Mouse (Mus musculus) left cerebral cortex, postnatal 25 days (tissue): ENCODE results near the gene Fam102a. TPM values are rescaled to one million over a fixed set of nuclear protein-coding genes. Genes with fewer than 3 reads are reported as not detected.
A peak's percentile ranks its signal among the peaks of the same experiment; 100 is the strongest.

Experiments
- DNase-seq, 2 experiments: peaks; one replicate each; pipeline ENCODE4 v3.0.0; 2022; ENCODE audit warnings: low spot score in 2 of 2, mixed read lengths in 1 of 2
- intact Hi-C: fragments of 180-260 bp; cut with DNase I; formaldehyde crosslinking; loops from one replicate; pipeline ENCODE4 v1.15.1; 2025
- total RNA-seq, 2 experiments: library from RNA; stranded (reverse); gene quantifications; 2 replicates each; pipeline ENCODE4 v1.2.3; 2021

Fam102a gene
- total RNA-seq, 2 experiments from 2014 or later = 52.2 to 57.8 TPM

DNA sequence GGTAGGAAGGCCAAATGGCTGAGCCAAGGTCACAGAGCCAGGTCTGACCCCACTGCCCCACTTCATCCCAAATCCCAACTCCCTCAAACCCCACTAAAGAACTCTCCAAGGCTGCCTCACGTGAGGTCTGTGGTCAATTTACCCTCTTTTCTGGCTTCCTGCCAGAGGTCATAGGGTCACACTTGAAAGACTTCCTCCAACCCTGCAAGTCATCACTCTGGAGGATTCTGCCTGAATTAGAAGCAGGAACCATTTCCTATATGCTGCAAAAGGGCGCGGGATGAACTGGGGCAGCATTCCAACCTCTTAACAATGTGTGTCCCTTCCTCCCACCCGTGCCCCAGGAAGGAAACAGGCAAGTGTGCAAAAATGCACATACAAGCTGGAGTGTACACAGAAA, 25.8 kb upstream of the Fam102a start:
- intact Hi-C loops = no loop called here

DNA sequence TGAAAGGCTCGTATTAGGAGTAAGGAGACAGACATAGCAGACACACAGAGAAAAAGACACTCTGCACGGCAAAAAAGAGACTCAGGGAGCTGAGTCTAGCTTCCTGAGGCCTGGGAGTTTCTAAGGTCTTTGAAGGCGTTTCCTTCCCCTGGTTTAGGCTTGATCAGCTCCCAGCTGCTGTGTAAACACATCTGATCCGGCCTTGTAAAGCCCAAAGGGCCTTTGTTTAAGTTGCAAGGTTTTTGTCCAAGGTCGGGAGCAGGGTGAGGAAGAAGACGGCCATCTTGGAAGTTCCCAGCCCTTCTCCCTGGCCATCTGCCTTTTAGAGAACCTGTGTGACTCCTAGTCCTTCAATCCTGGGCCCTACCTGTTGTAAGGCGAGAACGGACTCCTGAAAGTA, 25.2 kb upstream of the Fam102a start:
- no peak for DNase-seq
- intact Hi-C loops = no loop called here

More for the DNA sequence above, 25.8 kb upstream of the Fam102a start:
- no peak for DNase-seq

DNA sequence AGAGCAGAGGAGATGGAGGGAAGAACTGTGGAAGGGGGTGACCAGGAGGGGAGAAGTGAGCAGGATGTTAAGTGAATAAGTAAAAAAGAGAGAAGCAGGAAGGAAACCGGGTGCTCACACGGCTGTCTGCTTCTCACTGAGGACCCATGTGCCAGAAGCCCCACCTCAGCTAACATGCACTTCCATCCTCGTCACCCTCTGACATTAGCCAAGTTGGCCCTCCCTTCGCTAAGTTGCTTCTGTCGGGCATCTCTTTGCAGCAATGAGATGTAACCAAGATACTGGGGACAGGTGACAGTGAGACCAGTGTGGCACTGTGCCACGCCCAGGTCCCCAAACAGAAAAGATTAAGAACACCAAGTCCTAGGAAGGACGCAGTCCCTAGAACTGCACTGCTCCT, 22.5 kb upstream of the Fam102a start:
- intact Hi-C loops = no loop called here
- DNase-seq = no peak

DNA sequence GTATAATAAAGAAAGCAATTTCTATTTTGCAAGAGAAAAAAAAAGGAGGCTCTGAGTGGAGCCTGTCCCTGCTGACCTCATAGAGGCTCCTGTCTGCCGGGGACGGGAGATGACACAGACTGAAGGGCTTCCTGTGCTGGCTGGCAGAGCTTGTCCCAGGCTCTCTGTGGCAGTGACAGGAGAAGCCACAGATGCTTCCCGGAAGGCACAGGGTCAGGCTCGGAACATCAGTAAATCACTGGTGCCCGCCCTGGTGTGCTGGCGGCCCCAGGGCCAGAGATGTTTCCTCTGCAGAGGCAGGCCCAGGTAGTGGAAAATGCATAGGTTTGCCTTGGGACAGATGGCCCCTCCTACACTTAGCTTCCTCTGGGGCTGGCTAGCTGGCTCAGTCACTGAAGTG, 20.8 kb upstream of the Fam102a start:
- DNase-seq = no peak
- intact Hi-C loops = no loop called here

DNA sequence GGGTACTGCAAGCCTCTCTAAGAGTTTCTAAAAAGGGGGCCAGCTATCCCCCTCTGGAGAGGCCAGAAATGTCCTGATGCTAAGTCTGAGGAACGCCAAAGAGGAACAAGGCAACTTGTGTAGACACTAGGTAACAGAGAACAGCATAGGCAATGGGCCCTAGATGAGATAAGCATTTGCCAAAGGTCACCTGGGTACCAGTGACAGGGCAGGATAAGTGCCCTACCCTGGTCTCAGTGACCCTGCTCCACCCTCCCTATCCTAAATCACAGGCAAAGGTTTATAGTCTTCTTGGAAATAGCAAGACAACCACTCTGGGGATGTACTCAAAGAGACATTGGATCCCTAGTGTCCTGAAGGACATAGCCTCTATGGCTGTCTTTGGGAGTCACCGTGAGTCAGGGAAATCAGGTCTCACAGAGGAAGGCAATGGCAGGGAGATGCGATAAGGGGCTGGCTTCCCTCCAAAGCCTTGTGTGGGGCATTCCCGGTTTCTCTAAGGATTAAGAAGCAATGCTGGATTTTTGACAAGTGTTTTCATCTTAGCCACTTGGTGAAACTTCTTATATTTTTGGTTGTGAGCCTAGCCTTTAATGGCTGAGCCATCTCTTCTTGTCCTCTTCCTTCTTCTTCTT, 17.8 kb upstream of the Fam102a start:
- DNase-seq = no peak
- intact Hi-C loops = no loop called here

DNA sequence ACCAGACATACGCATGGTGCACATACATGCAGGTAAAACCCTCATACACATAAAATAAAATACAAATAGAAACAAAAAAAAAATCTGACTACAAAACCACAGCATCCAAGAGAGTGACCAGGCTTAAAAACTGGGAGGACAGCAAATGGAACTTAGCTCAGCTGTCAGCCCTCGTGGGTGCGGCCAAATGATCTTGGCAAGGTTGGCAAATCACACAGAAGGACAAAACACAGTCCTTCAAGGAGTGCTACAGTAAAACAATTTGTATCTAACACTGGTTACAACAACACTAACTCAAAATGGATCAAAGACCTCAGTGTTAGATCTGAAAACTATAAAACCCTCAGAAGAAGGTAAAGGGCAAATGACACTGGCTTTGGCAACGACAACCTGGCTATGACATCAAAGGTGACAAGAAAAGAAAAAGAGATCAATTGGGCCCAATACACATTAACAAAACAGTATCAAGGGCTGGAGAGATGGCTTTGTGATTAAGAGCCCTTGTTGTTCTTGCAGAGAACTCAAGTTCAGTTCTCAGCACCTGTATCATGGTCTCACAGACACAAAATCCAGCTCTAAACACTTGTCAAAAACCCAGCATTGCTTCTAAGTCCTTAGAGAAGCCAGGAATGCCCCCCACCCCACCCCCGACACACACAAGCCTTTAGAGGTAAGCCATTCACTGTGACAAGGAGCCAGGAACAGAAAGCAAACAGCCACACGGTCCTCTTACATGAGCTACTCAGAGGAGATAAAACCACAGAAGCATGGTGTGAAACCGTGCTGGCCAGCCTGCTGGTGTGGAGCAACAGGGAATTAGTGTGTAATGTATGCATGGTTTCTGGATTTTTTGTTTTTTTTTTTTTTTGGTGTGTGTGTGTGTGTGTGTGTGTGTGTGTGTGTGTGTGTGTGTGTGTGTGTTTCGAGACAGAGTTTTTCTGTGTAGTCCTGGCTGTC, 14.8 kb upstream of the Fam102a start:
- intact Hi-C loops = no loop called here
- no peak for DNase-seq

DNA sequence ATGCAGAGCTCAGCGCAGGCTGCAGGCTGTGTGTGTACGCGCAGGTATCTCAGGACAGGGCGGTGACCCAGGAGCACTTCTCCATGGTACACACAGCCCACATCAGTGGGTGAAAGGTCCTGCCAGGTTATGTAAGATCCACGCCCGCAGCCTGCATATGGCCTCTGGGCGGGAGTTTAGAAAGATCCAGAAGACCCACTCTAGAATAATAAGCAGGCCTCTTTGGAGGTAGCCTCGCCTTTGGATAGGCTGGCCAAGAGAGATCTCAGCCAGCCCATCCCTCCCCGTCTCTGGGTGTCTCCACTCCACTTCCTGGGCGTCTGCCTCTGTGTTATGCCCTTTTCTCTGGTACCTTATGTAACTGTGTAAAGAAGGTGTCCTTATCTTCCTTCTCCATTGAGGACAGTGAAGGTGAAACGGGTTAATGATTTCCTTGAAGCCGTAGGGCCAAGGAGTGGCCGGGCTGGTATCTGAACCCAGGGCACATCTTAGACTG, 10.5 kb upstream of the Fam102a start:
- intact Hi-C loops = loop anchor here (5.0 kb wide), 1 partner anchor 32 kb away; no protein-coding TSS in a partner anchor

DNA sequence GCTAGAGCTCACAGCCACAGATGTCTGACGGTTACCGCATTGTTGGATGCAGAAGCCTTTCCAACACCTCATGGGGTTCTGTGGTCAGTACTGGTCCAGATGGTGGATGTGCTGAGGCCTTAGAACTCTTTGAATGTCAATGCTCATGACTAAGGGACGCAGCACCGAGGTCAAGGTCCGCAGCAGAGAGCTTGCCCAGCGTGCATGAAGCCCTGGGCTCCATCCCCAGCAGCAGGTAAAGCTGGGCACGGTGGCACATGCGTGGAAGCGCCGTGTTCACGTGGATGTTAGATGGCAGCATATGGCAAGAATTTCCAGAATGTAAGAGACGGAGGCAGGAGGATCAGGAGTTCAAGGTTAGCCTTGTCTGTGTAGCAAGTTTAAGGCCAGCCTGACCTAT, 9.3 kb upstream of the Fam102a start:
- no peak for DNase-seq
- intact Hi-C loops = loop anchor here (5.0 kb wide), 1 partner anchor 34 kb away; no protein-coding TSS in a partner anchor

More for the DNA sequence above, 10.5 kb upstream of the Fam102a start:
- no peak for DNase-seq

DNA sequence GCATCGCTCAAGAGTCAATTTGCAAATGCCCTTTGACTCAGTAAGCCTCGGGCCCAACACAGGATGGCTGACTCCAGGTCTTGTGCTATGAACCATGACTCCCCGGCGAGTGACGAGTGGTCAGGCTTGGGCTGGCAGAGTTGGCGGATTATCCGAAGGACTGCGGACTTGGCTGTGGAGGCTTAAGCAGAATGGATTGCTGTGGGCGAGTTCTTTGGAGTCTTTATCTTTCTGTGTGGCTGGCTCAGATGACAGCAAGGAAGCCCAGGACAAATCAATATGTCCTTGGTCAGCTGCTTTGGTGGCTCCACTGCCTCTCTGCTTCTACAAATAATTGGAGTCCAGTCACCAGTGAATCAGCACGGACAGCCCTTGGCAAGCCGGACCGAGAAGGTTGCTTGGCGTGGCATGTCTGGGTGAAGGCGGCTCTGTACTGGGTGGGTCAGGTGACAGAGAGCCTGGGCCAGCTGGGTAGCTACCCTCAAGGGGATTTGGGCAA, 7.6 kb upstream of the Fam102a start:
- intact Hi-C loops = loop anchor here (5.0 kb wide), 1 partner anchor 35 kb away; no protein-coding TSS in a partner anchor
- no peak for DNase-seq

DNA sequence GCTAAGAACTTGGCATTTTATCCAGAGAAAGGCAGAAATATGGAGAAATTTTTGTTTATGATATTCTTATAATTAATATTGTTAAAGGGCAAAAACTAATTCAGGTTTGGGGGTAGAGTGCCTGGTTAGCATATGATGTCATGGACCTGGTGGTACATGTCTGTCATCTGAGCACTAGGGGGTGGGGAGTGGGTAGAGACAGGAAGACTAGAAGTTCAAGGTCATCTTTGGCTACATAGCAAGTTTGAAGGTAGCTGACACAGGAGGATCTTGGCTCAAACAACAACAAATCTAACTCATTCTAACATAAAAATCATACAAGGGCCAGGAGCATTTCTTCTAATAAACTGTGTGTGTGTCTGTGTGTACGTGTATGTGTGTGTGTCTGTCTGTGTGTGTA, 6.8 kb upstream of the Fam102a start:
- intact Hi-C loops = loop anchor here (5.0 kb wide), 1 partner anchor 36 kb away; no protein-coding TSS in a partner anchor
- DNase-seq = no peak

DNA sequence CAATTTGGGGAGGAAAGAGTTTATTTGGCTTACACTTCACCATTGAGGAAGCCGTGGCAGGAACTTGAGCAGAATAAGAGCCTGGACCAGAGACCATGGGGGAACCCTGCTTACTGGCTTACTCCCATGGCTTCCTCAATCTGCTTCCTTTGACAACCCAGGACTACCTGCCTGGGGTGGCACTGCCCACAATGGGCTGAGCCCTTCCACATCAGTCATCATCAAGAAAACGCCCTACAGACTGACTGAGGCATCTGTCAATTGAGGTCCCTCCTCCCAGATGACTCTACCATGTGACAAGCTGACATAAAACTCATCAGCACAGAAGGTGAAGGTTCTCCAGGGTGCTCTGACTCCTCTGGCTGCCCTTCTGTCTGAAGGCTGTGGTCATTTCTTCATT, 4.7 kb upstream of the Fam102a start:
- no peak for DNase-seq
- intact Hi-C loops = no loop called here

DNA sequence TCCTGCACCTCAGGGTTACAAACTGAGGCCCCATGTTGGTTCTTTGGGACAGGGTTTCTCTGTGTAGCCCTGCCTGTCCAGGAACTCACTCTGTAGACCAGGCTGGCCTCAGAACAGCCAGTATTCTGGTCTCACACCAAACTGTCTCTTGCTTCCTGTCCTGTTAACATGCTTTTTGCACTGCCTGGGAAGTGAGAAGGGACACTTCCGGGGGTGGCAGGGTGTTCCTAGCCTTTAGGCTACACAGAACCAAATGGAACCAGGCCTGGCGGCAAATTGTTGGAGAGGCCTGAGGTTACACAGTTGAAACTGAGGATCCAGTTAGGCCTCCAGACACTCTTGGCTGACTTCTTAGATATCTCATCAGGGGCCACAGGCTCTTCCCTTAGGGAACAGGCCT, 2.0 kb upstream of the Fam102a start:
- no peak for DNase-seq
- intact Hi-C loops = no loop called here

DNA sequence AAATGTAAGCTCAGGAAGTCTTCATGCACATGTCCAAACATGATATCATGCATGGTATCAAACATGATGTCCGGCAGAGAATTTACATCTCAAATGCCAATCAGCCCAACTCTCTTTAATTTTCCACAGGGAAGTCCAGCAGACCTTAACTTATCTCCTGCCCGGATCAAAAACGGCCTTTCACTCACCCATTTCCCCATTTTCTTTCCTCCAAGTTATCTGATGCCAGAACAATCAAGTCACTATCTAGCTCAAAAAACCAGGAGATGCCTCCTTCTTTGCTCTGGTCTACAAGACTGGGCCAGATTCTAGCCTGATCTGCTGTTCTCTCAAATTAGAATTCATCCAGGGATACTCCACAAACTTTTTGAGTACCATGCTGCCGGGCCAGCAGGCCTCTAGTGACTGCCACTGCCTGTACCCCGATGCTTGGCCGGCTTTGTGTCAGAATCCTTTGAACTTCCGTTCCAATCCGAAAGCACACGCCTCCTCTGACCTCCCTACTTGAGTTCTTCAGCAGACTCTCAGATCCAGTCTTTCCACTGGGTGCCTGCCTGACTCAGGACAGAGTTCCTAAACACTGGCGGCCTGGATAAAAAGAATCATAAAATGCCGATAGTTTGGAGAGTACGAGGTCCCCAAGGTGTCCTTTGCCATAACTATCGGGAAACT, 935 bp upstream of the Fam102a start:
- intact Hi-C loops = no loop called here
- DNase-seq = peak in 1 of 2 experiments; percentile 28

DNA sequence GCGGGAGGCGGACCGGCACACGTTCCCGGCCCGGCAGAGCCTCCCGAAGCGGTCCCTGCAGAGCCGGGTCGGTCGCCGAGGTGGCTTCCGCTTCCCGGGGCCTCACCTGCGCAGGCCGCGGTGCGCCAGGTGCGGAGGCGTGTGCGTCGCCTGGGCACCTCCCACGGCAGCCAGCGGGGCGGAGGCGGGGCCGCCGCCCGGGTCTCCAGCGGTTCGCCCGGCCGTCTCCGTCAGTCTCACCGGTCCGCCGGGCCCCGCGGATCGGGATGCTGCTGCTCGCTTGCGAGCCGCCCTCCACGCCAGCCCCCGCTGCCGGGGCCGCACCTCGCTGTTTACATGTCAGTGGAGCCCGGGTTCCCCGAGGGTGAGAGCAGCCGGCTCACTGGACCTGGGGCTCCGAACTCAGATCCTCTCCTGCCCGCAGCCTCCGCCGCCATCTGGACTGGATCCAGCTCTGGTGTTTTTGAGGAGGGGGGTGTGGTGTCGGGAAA, 414 bp downstream of the Fam102a start:
- peak; percentile 34 to 58 for DNase-seq
- intact Hi-C loops = loop anchor here (1.0 kb wide), 1 partner anchor 35 kb away; the partner anchor contains the start of gene Dpm2

DNA sequence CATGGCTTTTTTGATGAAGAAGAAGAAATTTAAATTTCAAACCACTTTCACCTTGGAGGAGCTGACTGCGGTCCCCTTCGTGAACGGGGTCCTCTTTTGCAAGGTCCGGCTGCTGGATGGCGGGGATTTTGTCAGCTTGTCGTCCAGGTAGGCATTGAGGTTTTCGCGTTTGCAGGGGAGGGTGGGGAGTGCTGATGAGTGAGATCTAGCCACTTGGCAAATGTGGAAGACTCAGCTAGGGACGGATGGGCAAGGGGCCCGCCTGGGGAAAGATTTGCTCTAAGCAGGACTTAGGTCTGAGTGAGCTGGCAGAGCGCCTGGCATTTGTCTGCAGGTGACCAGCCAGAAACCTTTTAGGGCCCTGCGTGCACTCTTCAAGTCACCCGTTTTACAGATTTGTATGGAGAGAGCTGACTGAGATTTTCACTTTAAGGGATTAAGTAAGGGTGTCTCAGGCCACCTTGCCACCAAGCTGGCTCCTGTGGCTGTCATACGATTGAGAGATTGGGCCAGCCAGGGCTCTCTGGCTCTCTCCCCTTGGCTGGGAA, 1.0 kb downstream of the Fam102a start:
- DNase-seq = peak in 1 of 2 experiments; percentile 35
- intact Hi-C loops = loop anchor here (2.0 kb wide), 1 partner anchor 31 kb away; no protein-coding TSS in a partner anchor

DNA sequence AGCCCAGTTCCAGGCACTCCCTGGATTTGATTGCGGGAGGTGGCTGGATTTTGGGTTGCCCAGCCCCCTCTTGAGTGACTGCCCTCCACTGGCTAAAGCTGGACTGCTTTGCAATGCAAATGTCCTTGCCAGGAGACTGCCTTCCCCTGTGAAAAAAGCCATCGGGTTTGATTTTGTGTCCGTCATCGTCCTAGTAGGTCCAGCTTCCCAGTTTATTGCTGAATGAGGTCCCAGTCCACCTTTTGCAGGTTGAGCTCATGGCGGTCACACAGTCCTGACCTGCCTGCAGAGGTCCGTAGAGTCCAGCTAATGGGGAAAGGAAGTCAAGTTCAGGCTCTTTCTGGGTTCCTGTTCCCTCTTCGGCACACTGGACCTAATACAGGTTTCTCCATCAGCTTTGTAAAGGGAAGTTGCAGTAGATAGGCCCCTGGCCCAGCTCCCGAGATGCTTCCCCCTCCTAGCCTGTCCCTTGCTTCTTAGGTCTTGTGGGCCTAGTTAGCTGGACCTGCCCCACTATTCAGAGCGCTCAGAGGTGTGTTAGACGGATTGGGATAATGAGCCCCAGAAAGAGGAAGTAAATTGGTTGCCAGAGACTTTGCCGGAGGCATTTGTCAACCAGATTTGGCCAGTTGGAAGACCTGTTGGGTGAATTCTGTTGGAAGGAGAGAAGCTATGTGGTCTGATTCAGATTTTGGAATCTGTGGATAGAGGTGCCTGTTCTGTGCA, 1.7 kb downstream of the Fam102a start:
- intact Hi-C loops = loop anchor here (2.0 kb wide), 1 partner anchor 30 kb away; no protein-coding TSS in a partner anchor
- DNase-seq = peak; percentile 57 to 78

DNA sequence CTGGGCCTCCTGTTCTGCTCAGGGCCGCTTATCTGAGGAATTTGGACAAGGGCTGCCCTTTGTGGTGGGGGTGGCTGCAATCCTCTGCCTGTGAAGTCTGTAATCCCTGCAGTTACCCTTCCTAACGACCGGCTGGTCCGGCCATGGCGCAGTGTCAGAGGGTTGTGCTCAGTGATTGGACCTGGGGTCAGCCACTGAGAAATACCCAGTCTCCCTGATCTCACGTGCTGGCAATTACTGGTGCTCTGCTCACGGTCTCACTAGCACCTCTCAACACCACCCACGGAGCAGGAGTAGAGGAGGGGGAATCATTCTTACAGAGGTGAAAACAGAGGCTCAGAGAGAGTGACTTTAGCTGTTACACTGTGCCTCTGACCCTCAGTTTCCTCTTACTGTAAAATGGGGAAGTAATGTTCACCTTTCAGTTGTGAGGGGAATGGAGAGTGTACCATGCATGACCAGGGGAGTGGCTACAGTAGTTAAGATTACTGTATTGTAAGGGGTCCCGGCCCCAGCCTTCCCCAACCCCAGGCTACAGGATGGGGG, 2.3 kb downstream of the Fam102a start:
- DNase-seq = no peak
- intact Hi-C loops = loop anchor here (2.0 kb wide), 1 partner anchor 29 kb away; no protein-coding TSS in a partner anchor

DNA sequence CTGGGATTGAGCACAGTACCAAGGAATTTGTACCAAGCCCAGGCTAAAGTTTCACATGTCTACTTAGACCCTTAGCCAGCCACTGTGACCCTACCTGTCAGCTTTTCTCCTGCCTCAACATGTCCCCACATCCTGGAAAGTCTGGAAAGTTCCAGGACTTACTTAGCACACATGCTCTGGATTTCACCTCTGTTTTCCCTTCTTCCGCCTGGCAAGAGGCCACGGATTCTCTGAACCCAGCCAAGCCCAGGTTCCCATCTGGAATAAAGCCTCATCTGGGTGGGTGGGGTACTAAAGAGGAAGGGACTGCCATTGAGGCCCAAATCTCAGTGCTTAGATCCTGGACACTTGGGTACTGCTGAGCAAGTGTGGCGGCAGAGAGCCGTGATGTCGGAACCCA, 2.8 kb downstream of the Fam102a start:
- intact Hi-C loops = loop anchor here (2.0 kb wide), 1 partner anchor 29 kb away; no protein-coding TSS in a partner anchor
- DNase-seq = no peak
